Mouse (Mus musculus): ENCODE measurements around the gene Rwdd2a. TPM values are rescaled to one million over a fixed set of nuclear protein-coding genes. Genes with fewer than 3 reads are reported as not detected.

Gene Rwdd2a
- polyA plus RNA-seq, 1 experiment = 1.1 TPM

- H3K27me3 ChIP-seq (replicated peaks; ENCODE audit: control insufficient read depth, insufficient read depth, low read length) = no peaks in the 10 kb centered on the region
- H3K36me3 ChIP-seq (ENCODE audit: control insufficient read depth, insufficient read depth, low read length) = peaks cover 4% of the 10 kb centered on the region
- WGBS = 87% methylated on average over 3 of the region's 3 CpGs
- TF ChIP-seq POLR2A (IDR thresholded peaks at IDR 0.05; ENCODE audit: low read depth, low read length) = no peak
- TF ChIP-seq CTCF (conservative IDR thresholded peaks at IDR 0.05; ENCODE audit: insufficient read depth, insufficient read length, low read depth, low read length) = no peak
- peaks cover 6% of the 10 kb centered on the region; the same call in 1 of the 2 replicates for H3K4me1 ChIP-seq (ENCODE audit: control insufficient read depth, insufficient read depth, low read length)
- no peak for DNase-seq
- H3K27ac ChIP-seq (ENCODE audit: insufficient read depth, low read depth, low read length) = no peak overlapping the region
- H3K4me3 ChIP-seq (ENCODE audit: insufficient read depth, low read depth, low read length) = no peak overlapping the region
Observed at GRCm38 (mm10) chr9:86550717-86551116, 21.1 kb upstream of the Rwdd2a start.

GRCm38 (mm10) chr9:86553886-86554285, 17.9 kb upstream of the Rwdd2a start:
- Histone ChIP-seq H3K36me3 (ENCODE audit: control insufficient read depth, insufficient read depth, low read length) (peaks cover 11% of the 10 kb centered on the region), H3K27ac (ENCODE audit: insufficient read depth, low read depth, low read length) (no peak overlapping the region), H3K4me1 (ENCODE audit: control insufficient read depth, insufficient read depth, low read length) (peaks cover 6% of the 10 kb centered on the region; the same call in 1 of the 2 replicates), H3K27me3 (replicated peaks; ENCODE audit: control insufficient read depth, insufficient read depth, low read length) (no peaks in the 10 kb centered on the region), H3K4me3 (ENCODE audit: insufficient read depth, low read depth, low read length) (no peak overlapping the region)
- TF ChIP-seq CTCF (conservative IDR thresholded peaks at IDR 0.05; ENCODE audit: insufficient read depth, insufficient read length, low read depth, low read length) (no peak), POLR2A (IDR thresholded peaks at IDR 0.05; ENCODE audit: low read depth, low read length) (no peak)
- WGBS = 71% methylated on average over 9 of the region's 9 CpGs
- DNase-seq = peak; percentile 29

- 83% methylated on average over 4 of the region's 4 CpGs for WGBS
- Histone ChIP-seq H3K4me3 (ENCODE audit: insufficient read depth, low read depth, low read length) (no peak overlapping the region), H3K27ac (ENCODE audit: insufficient read depth, low read depth, low read length) (no peak overlapping the region), H3K36me3 (ENCODE audit: control insufficient read depth, insufficient read depth, low read length) (peaks cover 13% of the 10 kb centered on the region), H3K27me3 (replicated peaks; ENCODE audit: control insufficient read depth, insufficient read depth, low read length) (no peaks in the 10 kb centered on the region), H3K4me1 (ENCODE audit: control insufficient read depth, insufficient read depth, low read length) (peaks cover 5% of the 10 kb centered on the region; the same call in 1 of the 2 replicates)
- TF ChIP-seq CTCF (conservative IDR thresholded peaks at IDR 0.05; ENCODE audit: insufficient read depth, insufficient read length, low read depth, low read length) (no peak), POLR2A (IDR thresholded peaks at IDR 0.05; ENCODE audit: low read depth, low read length) (no peak)
- no peak for DNase-seq
Observed at GRCm38 (mm10) chr9:86554641-86555040, 17.1 kb upstream of the Rwdd2a start.

- peak; percentile 73 for DNase-seq
- Histone ChIP-seq H3K4me3 (ENCODE audit: insufficient read depth, low read depth, low read length) (no peak overlapping the region), H3K4me1 (ENCODE audit: control insufficient read depth, insufficient read depth, low read length) (no peaks in the 10 kb centered on the region), H3K27ac (ENCODE audit: insufficient read depth, low read depth, low read length) (no peak overlapping the region), H3K27me3 (replicated peaks; ENCODE audit: control insufficient read depth, insufficient read depth, low read length) (no peaks in the 10 kb centered on the region), H3K36me3 (ENCODE audit: control insufficient read depth, insufficient read depth, low read length) (peaks cover 14% of the 10 kb centered on the region)
- 59% methylated on average over 3 of the region's 3 CpGs for WGBS
- TF ChIP-seq CTCF (conservative IDR thresholded peaks at IDR 0.05; ENCODE audit: insufficient read depth, insufficient read length, low read depth, low read length) (no peak), POLR2A (IDR thresholded peaks at IDR 0.05; ENCODE audit: low read depth, low read length) (no peak)
Observed at GRCm38 (mm10) chr9:86560543-86560942, 11.2 kb upstream of the Rwdd2a start.

- no peak overlapping the region for H3K4me3 ChIP-seq (ENCODE audit: insufficient read depth, low read depth, low read length)
- 50% methylated on average over 3 of the region's 3 CpGs for WGBS
- TF ChIP-seq CTCF (conservative IDR thresholded peaks at IDR 0.05; ENCODE audit: insufficient read depth, insufficient read length, low read depth, low read length) (no peak), POLR2A (IDR thresholded peaks at IDR 0.05; ENCODE audit: low read depth, low read length) (no peak)
Observed at GRCm38 (mm10) chr9:86569314-86569910, 2.4 kb upstream of the Rwdd2a start.

GRCm38 (mm10) chr9:86570261-86570890, 1.4 kb upstream of the Rwdd2a start:
- WGBS = 67% methylated on average over 10 of the region's 10 CpGs
- TF ChIP-seq POLR2A (IDR thresholded peaks at IDR 0.05; ENCODE audit: low read depth, low read length) (no peak), CTCF (conservative IDR thresholded peaks at IDR 0.05; ENCODE audit: insufficient read depth, insufficient read length, low read depth, low read length) (no peak)
- Histone ChIP-seq H3K27me3 (replicated peaks; ENCODE audit: control insufficient read depth, insufficient read depth, low read length) (no peaks in the 10 kb centered on the region), H3K36me3 (ENCODE audit: control insufficient read depth, insufficient read depth, low read length) (peaks cover 1% of the 10 kb centered on the region), H3K27ac (ENCODE audit: insufficient read depth, low read depth, low read length) (no peak overlapping the region), H3K4me1 (ENCODE audit: control insufficient read depth, insufficient read depth, low read length) (peaks cover 15% of the 10 kb centered on the region; the same call in 1 of the 2 replicates), H3K4me3 (ENCODE audit: insufficient read depth, low read depth, low read length) (peak overlapping the region; percentile 36; the same call in 1 of the 2 replicates)
- peak; percentile 72 for DNase-seq

More at GRCm38 (mm10) chr9:86569314-86569910, 2.4 kb upstream of the Rwdd2a start:
- Histone ChIP-seq H3K27me3 (replicated peaks; ENCODE audit: control insufficient read depth, insufficient read depth, low read length) (no peaks in the 10 kb centered on the region), H3K4me1 (ENCODE audit: control insufficient read depth, insufficient read depth, low read length) (peaks cover 15% of the 10 kb centered on the region; the same call in 1 of the 2 replicates), H3K27ac (ENCODE audit: insufficient read depth, low read depth, low read length) (no peak overlapping the region), H3K36me3 (ENCODE audit: control insufficient read depth, insufficient read depth, low read length) (peaks cover 3% of the 10 kb centered on the region)
- peak; percentile 80 for DNase-seq

- peak; percentile 14 for DNase-seq
- 4% methylated on average over 8 of the region's 8 CpGs for WGBS
- peaks cover 1% of the 10 kb centered on the region for H3K36me3 ChIP-seq (ENCODE audit: control insufficient read depth, insufficient read depth, low read length)
- no peak overlapping the region for H3K27ac ChIP-seq (ENCODE audit: insufficient read depth, low read depth, low read length)
- TF ChIP-seq POLR2A (IDR thresholded peaks at IDR 0.05; ENCODE audit: low read depth, low read length) (no peak), CTCF (conservative IDR thresholded peaks at IDR 0.05; ENCODE audit: insufficient read depth, insufficient read length, low read depth, low read length) (no peak)
- H3K4me1 ChIP-seq (ENCODE audit: control insufficient read depth, insufficient read depth, low read length) = peaks cover 15% of the 10 kb centered on the region; the same call in 1 of the 2 replicates
- H3K4me3 ChIP-seq (ENCODE audit: insufficient read depth, low read depth, low read length) = peak overlapping the region; percentile 36
- H3K27me3 ChIP-seq (replicated peaks; ENCODE audit: control insufficient read depth, insufficient read depth, low read length) = no peaks in the 10 kb centered on the region
Observed at GRCm38 (mm10) chr9:86570946-86571345, 845 bp upstream of the Rwdd2a start.
